Mouse (Mus musculus) embryonic fibroblast, embryonic 13.5 days (primary cell): ENCODE measurements around the gene Slc36a1.

Experiments used
- CTCF ChIP-seq: IDR thresholded peaks from 2 replicates; pipeline ENCODE4 v1.5.1; 2011; ENCODE audit warnings: mild to moderate bottlenecking, control low read depth, low read length, moderate library complexity, borderline replicate concordance; ENCODE audit not compliant: insufficient read depth
- POLR2A ChIP-seq: IDR thresholded peaks from 2 replicates; pipeline ENCODE4 v1.6.1; 2011; ENCODE audit warnings: low read depth, mild to moderate bottlenecking, control low read depth, low read length, moderate library complexity

DNA sequence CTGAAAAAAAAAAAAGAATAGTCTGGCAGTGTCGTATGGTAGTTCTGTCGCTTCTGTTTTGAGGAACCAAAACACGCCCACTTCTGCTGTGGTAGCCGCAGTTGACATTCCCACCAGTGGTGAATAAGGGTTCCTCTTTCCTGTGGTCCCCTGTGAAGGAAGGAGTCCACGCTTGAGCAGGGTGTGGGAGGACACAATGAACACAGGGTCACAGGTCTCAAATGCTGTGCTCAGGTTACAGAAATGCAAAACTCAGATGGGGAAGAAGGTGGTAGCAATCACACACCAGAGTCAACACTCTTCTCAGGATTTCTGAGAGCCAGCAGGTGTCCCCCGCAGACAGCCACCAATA, 49.1 kb upstream of the Slc36a1 start:
- TF ChIP-seq CTCF (no peak), POLR2A (no peak)
